Mouse (Mus musculus) kidney, postnatal 14 days (tissue): ENCODE measurements around the gene Gypa.

Experiments used
- DNase-seq: peaks from one replicate; pipeline ENCODE4 v3.0.0; 2022; ENCODE audit warnings: mixed read lengths

The Gypa gene

DNA sequence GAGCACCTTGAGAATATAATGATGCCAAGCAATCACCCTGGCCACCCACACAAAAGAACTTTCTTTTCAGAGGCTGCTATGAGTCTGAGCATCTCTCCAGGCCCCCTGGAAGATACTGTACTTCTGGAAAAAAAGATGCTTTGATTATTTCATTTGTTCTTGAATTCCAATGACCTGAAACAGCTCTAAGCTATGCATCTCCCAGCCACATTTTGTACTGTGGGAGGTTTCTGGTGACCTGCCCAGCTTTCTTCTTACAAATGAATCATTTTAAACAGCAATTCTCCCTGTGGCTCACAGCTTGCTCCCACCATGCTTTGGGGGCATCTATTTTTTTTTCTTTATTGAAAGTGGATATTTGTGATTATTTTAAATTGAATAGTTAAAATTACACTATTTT, 56.9 kb downstream of the Gypa start:
- no peak for DNase-seq

DNA sequence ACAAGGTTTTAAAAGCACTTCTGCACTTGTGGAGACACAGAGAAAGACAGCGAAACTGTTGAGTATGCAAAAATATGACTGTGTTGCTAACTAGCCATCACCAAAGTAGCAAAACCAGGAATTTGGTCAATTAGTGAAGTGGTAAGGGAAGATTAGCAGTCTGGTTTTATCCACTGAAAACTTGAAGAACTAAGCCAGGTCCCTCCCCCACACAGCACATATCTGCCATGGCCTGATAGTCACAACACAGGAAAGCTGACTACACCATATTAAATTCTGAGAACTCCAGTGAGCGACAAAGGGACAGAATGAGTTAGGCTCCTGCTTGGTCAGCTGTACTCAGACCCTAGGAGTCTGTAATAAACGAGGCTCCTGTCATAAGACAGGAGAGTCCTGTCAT, 57.7 kb downstream of the Gypa start:
- no peak for DNase-seq

DNA sequence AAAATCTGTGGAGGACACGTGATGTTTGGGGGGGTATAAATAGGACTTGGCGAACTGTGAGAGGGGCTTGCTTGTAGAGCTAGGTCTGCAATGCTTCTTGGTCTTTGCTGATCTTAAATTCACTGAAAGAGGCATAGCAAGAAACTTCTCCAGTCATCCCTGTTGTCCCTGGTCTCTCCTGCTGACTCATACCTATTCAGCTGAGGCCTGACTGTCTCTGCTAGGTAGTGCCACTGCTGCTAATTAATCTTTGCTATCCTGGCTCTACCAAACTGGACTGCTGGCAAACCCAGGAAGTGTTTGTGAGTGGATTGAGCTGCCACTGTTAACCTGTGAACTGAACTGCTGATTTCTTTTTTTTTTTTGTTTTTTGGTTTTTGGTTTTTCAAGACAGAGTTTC, 61.4 kb downstream of the Gypa start:
- DNase-seq = no peak
